Mouse (Mus musculus) kidney, adult 18-20 months (tissue): ENCODE data around the gene Slc20a1.

Experiments used
- DNase-seq: peaks from one replicate; pipeline ENCODE4 v3.0.0; 2021

The Slc20a1 gene

GRCm38 (mm10) chr2:129192392-129193150 lies 6.0 kb upstream of the Slc20a1 start:
- no peak for DNase-seq

DNA sequence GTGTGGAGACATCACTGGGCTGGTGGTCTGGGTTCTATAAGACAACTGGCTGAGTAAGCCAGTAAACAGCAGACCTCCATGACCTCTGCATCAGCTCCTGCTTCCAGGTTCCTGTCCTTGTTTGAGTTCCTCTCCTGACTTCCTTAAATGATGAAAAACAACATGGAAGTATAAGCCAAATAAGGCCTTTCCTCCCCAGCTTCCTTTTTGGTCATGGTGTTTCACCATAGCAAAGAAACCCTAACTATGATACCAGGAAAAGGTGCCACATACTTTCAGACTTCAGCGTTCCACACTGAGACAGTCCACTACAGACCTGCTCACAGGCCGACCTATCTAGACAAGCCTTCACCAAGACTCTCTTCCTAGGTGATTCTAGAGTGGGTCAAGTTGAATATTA lies 2.2 kb upstream of the Slc20a1 start:
- DNase-seq, result no peak

GRCm38 (mm10) chr2:129197197-129197596 lies 1.4 kb upstream of the Slc20a1 start:
- DNase-seq, result no peak

- no peak for DNase-seq
Observed at GRCm38 (mm10) chr2:129197843-129198435, 625 bp upstream of the Slc20a1 start.

GRCm38 (mm10) chr2:129199328-129200085 lies 943 bp downstream of the Slc20a1 start:
- DNase-seq, result no peak

DNA sequence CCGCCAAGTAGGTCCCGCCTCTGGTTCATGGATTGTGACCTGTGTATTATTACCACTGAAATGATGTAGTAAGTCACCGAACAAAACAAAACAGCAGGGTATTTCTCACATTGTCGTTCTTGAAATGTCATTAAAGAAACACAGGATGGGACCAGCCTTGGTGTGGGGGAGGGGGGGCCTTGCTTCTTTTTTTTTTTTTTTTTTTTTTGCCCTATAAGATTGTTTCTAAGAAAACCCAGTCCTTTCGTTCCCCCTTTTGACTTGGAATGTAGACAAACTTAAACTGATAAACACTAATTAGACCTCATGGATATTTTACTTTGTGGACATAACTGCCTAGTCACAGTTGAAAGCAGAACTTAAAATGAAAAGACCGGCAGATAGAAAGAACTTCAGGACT lies 6.4 kb downstream of the Slc20a1 start:
- DNase-seq, result no peak

GRCm38 (mm10) chr2:129206824-129207223 lies 8.3 kb downstream of the Slc20a1 start:
- DNase-seq, result peak; percentile 62

- no peak for DNase-seq
Observed at GRCm38 (mm10) chr2:129208181-129208746, 9.7 kb downstream of the Slc20a1 start.

DNA sequence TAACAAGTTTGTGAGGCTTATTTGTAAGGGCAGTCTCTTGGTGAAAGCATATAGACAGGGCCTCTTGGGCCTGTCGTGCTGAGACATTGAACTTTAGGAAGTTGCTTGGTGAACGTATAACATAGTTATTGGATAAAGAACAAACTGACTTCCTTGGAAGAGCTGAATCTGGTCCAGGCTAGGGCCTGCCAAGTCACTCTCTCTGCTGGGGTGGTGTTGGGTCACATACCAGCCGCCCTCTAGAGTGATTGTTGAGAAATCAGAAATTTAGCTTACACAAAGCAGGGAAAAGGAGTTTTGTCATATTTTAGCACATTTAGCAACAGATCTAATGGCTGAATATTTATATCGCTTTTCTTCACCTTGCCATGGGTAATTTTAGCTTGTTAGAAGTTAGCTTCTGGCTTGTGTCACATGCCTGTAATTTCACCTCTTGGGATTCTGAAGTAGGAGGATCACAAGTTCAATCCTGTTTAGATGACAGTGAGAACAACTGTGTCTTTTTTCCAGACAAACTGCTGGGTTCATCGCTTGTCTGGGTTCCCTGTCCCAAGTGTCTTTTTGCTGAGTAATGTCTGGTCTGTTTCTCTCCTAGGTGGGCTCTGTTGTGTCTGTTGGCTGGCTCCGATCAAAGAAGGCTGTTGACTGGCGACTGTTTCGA lies 11.7 kb downstream of the Slc20a1 start:
- no peak for DNase-seq

GRCm38 (mm10) chr2:129211255-129211654 lies 12.7 kb downstream of the Slc20a1 start:
- DNase-seq, result no peak

DNA sequence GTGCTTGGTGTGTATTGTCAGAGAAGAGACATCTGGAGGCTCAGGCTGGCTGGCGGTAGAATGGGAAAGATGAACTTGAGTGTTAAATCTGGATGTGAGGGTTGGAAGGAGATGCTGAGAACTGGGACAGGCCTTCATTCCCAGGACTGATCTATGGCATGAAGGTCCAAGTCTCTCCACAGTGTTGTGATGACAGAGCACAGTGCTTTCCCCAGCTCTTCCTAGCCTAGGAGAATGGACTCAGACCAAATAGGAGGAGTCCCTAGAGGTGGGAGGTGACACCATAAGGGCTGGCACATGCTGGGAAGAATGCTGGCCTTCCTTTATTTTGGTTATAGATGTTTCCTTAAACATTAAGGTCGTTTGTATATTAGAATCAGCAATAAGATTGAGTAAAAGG lies 13.4 kb downstream of the Slc20a1 start:
- no peak for DNase-seq

GRCm38 (mm10) chr2:129212566-129212965 lies 14.0 kb downstream of the Slc20a1 start:
- peak; percentile 54 for DNase-seq

DNA sequence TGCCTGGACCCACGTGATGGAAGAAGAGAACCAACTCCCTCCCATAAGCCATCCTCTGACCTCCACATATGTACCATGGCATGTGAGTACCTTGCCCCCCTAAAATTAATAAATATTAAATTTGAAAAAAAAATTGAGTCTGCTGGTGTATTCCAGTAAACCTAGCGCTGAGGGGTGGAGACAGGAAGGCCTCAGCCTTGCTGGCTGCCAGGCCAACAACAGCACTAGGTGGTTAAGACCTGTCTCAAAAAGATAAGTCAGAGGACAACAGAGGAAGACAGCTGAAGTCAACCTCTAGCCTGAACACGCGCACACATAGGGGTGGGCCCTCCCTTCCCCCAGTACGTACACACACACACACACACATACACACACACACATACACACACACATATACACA lies 16.2 kb downstream of the Slc20a1 start:
- DNase-seq, result no peak

DNA sequence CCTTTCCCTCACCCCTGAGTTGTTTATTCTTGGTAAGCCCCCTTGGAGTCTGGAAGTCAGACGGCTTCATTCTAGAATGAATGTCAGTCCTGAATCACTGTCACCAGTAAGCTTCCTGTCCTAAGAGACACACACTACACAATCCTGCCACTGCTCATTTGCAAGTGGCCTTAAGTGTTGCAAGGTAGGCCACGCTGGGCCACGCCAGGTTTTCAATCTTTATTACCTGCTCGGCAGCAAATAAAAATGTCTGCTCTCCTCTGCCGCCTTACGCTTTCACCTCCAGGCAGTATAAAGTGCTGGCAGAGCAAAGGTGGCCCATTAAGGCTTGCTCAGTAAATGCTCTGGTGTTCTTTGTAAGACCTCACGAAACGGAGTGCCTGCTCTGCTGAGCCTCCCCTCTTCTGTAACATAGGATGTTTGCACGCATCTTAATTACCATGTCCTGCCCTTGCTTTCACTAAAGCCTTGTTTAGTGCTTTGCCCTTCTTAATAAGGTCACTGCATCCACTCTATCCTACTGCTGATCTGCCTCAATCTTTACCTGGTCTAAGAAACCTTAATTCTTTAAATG lies 19.1 kb downstream of the Slc20a1 start:
- no peak for DNase-seq

- no peak for DNase-seq
Observed at GRCm38 (mm10) chr2:129218537-129219105, 20.1 kb downstream of the Slc20a1 start.

DNA sequence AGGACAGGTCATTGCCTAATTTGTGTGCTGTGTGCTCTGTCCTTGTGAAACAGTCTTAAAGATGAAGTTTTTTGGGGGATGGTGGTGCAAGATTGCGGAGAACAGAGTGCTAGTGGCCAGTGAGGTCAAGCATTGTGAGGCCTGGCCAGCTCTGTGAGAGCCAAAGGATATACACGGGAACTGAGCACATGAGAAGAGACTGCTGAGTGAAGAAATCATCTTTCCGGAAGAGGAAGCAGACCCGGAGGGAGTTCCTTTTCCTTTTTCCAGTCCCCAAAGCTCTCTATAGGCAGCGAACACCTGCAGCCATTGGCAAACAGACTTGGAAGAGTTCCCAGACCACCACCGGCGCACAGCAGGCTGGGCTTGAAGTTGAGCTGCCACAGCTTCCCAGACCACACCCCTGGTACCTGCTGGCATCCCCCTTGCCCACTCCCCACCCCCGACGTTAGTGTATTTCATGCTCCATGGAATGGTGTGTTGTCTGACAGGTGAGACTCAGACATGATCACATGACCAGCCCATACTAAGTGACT lies 22.6 kb downstream of the Slc20a1 start:
- DNase-seq, result no peak

DNA sequence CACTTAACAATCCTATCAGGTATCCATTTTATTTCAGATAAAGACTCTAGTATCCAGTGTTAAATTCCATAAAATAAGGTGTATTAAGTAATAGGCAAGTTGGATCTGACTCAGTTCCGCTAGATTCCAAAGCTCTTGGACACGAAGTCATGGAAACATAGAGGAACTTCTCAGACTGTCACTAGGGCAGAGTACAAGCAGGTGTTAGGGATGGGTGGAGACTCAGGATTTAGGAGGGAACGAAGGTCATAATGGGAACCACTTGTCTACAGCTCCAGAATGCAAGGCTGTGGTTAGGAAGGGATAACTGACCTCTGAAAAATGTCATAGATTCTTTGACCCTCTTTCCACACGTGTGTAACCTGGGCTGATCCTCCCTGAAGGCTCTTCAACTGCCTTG lies 25.6 kb downstream of the Slc20a1 start:
- DNase-seq, result no peak

- DNase-seq, result no peak
Observed at GRCm38 (mm10) chr2:129225251-129225819, 26.8 kb downstream of the Slc20a1 start.

- DNase-seq, result no peak
Observed at GRCm38 (mm10) chr2:129226296-129226851, 27.8 kb downstream of the Slc20a1 start.

GRCm38 (mm10) chr2:129227011-129227529 lies 28.5 kb downstream of the Slc20a1 start:
- DNase-seq, result no peak

GRCm38 (mm10) chr2:129227709-129228108 lies 29.1 kb downstream of the Slc20a1 start:
- no peak for DNase-seq
